Mouse (Mus musculus) myocyte (in vitro differentiated cells): ENCODE results near the gene Cdh1.

Experiments used
- POLR2AphosphoS2 ChIP-seq: IDR thresholded peaks from one replicate; pipeline ENCODE4 v1.6.1; 2011; ENCODE audit warnings: low read depth, control low read depth; ENCODE audit not compliant: insufficient read length
- SRF ChIP-seq: IDR thresholded peaks from one replicate; pipeline ENCODE4 v1.6.1; 2011; ENCODE audit warnings: low read depth; ENCODE audit not compliant: control insufficient read depth, insufficient read length

GRCm38 (mm10) chr8:106585671-106586037 lies 17.5 kb upstream of the Cdh1 start:
- TF ChIP-seq SRF, result no peak
- TF ChIP-seq POLR2AphosphoS2, result no peak
